Mouse (Mus musculus) v-Abl transformed pro-B cells (cell line): ENCODE measurements at regions not wholly inside any gene's neighbourhood (a gene's known extent, or its start where the extent isn't known, plus 50 kb on each side); places are given as distances from the start of the nearest gene placed in this dataset.

Experiments
- in situ Hi-C, 2 experiments: fragments of 400-800 bp; cut with MboI; formaldehyde crosslinking; loops; one replicate each; pipeline ENCODE4 v1.15.1; 2025; ENCODE audit not compliant: unreplicated experiment in 2 of 2

DNA sequence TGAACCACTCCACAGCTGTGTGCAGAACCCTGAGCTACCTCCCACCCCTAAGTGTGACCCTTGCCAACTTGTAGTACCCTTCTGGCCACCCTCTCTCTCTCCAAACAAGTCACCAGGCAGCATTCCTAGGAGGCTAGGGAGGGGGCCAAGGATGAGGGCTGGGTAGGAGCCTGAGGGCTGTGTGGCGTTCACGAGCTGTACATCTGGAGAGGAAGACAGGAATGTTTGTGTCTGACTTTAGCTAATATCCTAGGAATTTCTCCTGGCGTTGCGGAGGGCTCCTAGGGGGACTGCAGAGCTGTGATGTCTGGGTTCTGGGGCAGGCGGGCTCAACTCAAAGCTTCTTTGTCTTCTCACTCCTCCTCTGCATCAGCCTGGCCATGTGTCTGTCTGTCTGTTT, 262.2 kb upstream of the Zmiz1 start:
- in situ Hi-C loops, result loop anchor here in 1 of 2 experiments (5.0 kb wide), 1 partner anchor 35 kb away; no protein-coding TSS in a partner anchor

GRCm38 (mm10) chr14:25199900-25200299, 259.1 kb upstream of the Zmiz1 start:
- in situ Hi-C loops, result loop anchor here in 1 of 2 experiments (5.0 kb wide), 1 partner anchor 32 kb away; no protein-coding TSS in a partner anchor

- in situ Hi-C loops, result no loop called here
Measured at GRCm38 (mm10) chr14:25200656-25201179, 258.3 kb upstream of the Zmiz1 start.

DNA sequence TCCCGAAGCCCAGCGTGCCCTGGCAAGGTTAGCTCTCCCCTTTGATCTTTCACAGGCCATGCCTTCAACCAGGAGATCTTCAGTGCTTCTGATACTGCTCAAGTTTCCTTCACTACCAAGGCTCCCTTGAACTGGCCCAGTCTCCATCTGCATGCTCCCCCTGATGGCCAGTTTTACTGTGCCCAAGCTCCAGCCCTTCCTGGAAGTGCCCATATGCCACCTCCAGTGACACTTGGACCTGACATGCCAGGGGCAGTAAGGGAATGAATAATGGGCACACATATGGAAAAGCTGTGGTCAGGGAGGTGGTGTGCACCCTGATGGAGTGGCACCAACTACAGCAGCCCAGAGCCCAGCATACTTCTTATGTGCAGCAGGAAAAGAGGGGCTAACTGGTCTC, 256.7 kb upstream of the Zmiz1 start:
- in situ Hi-C loops, result no loop called here

GRCm38 (mm10) chr14:25204091-25204490, 254.9 kb upstream of the Zmiz1 start:
- in situ Hi-C loops, result no loop called here

DNA sequence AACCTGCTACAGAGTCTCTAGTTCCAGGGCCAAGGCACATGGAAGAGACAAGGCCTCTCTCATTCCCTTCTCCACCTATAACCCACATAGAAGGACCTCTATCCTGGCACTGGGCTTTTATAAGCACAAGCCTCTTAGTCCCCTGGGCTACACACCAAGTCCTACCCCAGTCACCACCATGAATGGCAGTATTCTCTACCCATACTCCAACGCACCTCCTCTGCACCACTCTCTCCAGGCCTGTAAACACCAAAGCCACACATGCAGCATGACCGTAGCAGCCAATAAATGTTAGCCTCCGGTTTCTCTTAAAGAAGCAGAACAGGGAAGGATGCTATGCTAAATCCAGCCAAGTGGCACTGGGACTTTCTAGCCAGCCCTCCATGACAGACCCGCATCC, 252.1 kb upstream of the Zmiz1 start:
- in situ Hi-C loops, result no loop called here

DNA sequence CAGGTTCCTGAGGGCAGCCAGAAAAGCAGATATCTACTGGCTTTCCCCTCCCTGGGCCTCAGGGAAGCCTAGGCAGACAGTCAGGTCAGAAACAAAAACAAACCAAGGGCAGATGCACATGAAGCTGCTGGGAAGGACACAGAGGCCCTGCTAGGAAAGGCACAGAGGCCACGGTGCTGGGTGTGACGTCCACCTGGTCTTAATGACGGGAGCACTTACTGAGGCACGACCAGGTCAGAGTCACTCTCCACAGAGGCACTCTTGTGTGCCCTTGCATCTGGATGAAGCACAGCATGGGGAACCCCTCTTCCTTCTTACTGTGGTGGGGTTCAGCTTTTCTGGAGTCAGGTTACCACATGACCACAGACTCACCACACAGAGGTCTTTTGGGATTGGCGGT, 251.6 kb upstream of the Zmiz1 start:
- in situ Hi-C loops, result no loop called here

- in situ Hi-C loops, result no loop called here
Measured at GRCm38 (mm10) chr14:25208221-25209056, 250.5 kb upstream of the Zmiz1 start.

- in situ Hi-C loops, result no loop called here
Measured at GRCm38 (mm10) chr14:25213056-25213455, 245.9 kb upstream of the Zmiz1 start.

DNA sequence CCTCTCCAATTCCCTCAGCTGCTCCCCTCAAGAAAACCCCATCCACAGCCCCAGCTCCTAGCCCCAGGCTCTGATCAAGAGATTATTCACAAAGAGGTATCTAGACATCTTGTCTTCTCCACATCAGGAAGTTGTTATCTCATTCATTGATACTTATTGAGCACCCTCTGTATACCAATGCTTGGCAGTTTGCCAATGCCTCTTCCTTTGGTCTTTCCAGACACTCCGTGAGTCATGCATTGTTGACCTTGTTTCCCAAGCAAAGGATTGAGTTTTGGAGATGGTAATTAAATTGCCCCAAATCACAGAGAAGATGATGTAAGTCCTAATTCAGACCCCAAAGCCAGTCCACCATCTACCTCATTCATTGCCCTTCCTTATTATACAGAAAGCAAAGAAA, 235.9 kb upstream of the Zmiz1 start:
- in situ Hi-C loops, result no loop called here

- in situ Hi-C loops, result no loop called here
Measured at GRCm38 (mm10) chr14:25225214-25225613, 233.8 kb upstream of the Zmiz1 start.

DNA sequence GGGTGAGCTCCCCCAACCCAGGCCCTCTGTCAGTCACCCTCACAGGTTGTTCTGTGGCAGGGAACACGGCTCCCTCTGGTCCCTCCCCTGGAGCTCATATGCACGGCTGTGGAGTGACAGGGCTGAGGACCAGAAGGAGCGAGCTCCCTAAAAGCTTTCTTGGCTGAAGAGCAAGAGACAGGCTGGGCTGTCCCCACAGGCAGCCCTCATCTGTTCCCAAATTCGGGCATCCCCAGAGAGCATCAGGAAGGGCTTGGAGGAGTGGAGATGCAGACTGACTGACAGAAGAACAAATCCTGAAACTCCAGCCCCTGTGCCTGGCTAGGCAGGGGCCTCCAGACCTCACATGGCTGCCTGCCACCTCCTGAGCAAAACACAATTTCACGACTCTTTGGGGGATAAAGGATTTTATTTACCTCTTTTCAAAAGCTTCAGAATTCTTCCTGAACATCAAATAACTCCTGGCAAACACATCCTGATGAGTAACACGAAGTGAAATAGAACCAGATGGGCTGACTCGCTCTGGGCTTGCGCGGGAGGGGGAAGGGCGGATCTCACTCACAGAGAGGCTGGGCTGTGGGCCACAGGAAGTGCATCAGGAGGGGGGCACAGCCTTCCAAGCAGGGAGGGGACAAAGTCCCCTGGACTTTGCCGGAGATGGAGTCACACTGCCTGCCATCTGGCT, 232.7 kb upstream of the Zmiz1 start:
- in situ Hi-C loops, result no loop called here

DNA sequence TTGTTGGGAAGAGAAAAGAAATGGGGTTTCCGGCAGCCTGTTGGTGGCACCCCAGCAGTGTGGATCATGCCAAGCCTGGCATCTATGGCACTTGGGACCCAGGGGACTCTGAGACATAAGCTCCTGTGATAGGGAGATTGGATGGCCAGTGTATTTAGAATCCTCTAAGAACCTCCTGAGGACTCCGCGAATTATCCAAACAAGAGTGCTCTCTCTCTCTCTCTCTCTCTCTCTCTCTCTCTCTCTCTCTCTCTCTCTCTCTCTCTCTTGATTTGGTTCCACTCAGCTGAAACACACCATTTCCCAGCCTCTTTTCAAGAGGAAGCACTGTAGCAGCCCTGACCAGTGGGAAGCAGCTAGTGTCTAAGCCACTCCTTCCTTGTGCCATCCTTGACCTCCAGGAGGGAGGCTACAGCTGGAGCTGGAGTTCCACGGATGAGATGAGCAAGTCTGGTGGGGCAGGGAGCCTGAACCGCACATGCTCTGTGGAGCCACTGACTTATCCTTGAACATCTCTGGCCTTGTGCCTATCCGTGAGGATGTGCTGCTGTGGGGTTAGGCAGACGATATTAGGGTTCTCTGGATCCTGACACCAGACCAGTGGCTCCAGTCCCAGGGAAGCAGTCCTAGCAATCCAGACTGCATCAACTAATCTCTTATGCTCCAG, 232.0 kb upstream of the Zmiz1 start:
- in situ Hi-C loops, result no loop called here

DNA sequence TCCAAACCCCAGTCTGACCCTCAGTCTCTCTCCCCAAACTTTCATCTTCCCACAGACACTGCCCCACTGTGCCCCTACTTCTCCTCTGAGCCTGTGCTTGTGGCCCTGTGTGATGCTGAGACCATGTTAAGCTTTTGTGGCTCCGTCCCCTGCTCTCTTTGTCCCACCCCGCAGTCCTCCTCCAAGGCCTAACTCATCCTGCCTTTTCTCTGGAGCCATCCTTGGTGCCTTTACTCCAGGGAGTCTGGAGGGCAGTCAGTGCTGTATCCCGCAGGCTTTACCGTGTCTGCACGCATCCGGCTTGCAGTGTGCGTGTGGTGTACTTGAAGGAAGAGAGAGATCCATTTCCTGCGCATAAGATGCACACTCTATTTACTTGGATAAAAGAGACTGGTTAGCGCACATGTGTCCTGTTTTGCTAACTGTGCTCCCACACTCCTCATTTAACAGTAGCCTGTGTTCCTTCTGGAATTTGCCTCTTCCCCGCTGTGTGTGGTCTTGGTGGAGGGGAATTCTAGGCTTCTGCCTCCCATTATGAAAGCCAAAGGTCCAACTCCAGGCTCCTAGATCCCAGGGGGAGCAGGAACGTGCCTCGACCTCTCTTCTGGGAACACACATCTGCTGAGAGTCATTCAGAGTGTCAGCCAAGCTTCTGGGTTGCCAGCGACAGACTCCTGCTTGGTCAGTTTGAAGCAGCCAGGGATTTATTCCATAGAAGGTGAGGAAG, 230.5 kb upstream of the Zmiz1 start:
- in situ Hi-C loops, result no loop called here

DNA sequence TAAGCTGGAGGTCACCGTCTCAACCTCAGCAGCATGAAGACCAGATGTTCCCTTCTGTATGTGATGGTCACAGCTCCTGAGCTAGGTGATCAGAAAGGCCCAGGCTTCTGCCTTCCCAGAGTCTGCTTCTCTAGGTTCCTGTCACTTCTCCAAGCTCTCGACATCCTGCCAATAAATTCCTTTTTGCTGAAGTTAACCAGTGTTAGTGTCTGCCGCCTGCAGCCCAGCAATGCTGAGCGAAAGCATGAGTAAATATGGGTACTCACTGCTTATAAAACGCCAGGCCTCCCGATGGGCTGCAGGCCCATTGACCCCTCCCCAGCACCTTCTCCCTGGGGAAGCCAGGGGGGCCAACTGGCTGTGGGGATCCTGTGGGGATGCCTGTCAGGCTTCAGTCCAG, 229.4 kb upstream of the Zmiz1 start:
- in situ Hi-C loops, result no loop called here

GRCm38 (mm10) chr14:25231881-25232280, 227.1 kb upstream of the Zmiz1 start:
- in situ Hi-C loops, result loop anchor here in 1 of 2 experiments (5.0 kb wide), 1 partner anchor 35 kb away; no protein-coding TSS in a partner anchor

DNA sequence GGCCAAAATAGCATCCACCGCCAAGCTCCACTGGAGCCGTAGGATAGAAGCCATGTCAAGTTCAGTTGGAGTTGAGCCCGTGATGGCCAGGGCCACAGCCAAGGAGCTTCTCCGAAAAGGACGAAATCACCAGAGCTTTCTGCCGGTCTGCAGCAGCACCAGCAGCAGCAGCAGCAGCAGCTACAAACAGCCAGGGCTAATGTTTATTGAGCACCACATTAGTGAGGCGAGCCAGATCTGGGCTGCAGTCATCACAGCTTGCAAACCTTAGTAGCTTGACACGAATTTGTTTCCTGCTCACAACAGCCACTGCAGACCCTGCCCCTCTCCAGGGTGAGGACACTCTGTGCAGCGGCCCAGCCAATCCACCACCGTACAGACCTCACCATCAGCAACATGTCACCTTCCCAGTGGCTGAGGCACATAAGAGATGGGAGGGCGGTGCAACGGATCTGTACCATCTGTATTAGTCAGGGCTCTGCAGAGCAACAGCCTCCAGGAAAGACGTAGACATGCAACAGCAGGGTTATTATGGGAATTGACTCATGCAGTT, 222.5 kb upstream of the Zmiz1 start:
- in situ Hi-C loops, result no loop called here

GRCm38 (mm10) chr14:25239335-25239960, 219.5 kb upstream of the Zmiz1 start:
- in situ Hi-C loops, result no loop called here

DNA sequence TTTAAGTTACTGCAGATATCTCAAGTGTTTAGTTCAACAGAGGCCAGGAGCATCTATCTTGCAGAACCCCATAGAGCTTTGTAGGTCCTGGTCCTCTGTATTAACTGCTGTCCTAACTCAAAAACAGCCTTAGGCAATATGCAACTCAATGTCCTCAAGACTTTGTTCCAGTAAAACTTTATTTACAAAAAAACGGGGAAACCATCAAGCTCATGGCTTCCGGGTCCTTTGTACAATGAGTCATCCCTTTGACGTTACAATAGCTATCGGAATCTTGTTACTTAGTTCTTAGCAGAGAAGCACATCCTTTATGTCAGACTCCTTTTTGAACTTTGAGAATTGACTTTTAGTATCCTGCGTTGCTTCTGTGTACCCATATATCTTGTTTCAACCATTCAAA, 216.2 kb upstream of the Zmiz1 start:
- in situ Hi-C loops, result no loop called here

DNA sequence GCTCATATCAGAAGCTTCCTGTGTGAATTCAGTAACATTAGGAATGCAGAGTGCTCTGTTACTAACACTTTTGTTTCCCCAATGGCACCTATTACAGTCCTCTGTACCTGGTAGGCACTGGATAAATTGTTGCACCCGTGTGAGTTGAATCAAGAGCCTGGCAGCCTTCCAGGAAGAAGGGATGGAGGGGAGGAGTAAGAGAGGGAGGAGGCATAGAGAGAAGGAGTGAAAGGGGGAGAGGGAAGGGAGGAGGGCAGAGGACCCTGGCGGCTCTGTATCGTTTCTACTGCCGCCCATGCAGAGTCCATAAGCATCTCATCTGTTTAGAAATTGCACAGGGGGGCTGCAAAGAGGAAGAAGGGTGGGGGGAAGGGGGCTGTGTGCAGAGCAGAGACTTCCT, 215.7 kb upstream of the Zmiz1 start:
- in situ Hi-C loops, result no loop called here
